Mouse (Mus musculus) forebrain, postnatal 0 days (tissue): ENCODE results near the gene Dysf. TPM values are rescaled to one million over a fixed set of nuclear protein-coding genes. Genes with fewer than 3 reads are reported as not detected.

ENCODE experiments used
- ATAC-seq: fragments of 200-750 bp; cut with Nextera tagmentation; 2 replicates; pipeline ENCODE4 v1.8.0; 2017; ENCODE audit warnings: mild to moderate bottlenecking, moderate library complexity
- DNase-seq: peaks from one replicate; pipeline ENCODE4 v3.0.0-alpha.2; 2015
- H3K27ac ChIP-seq: fragments of 300-500 bp; sonication (generic); 2 replicates; pipeline ENCODE4 v1.5.1; 2014; ENCODE audit warnings: low read depth, mild to moderate bottlenecking, antibody characterized with exemption, low read length, moderate library complexity, mixed read lengths
- H3K27me3 ChIP-seq: fragments of 300-500 bp; sonication (generic); 2 replicates; pipeline ENCODE4 v1.6.1; 2014; ENCODE audit warnings: mild to moderate bottlenecking, low read length, mixed read lengths; ENCODE audit not compliant: insufficient read depth
- H3K36me3 ChIP-seq: fragments of 300-500 bp; sonication (generic); 2 replicates; pipeline ENCODE4 v1.6.1; 2014; ENCODE audit warnings: mild to moderate bottlenecking, moderate library complexity; ENCODE audit not compliant: insufficient read depth
- H3K4me1 ChIP-seq: fragments of 300-500 bp; sonication (generic); 2 replicates; pipeline ENCODE4 v1.6.1; 2014; ENCODE audit warnings: antibody characterized with exemption; ENCODE audit not compliant: insufficient read depth
- H3K4me2 ChIP-seq: fragments of 300-500 bp; sonication (generic); 2 replicates; pipeline ENCODE4 v1.6.1; 2014; ENCODE audit warnings: low read depth, mild to moderate bottlenecking, moderate library complexity
- H3K4me3 ChIP-seq: fragments of 300-500 bp; sonication (generic); 2 replicates; pipeline ENCODE4 v1.5.1; 2014; ENCODE audit warnings: low read depth, low read length, mixed read lengths
- H3K9ac ChIP-seq: fragments of 300-500 bp; sonication (generic); 2 replicates; pipeline ENCODE4 v1.6.1; 2014; ENCODE audit warnings: mild to moderate bottlenecking
- H3K9me3 ChIP-seq: fragments of 300-500 bp; sonication (generic); 2 replicates; pipeline ENCODE4 v1.6.1; 2016; ENCODE audit warnings: low read length
- CTCF ChIP-seq: sonication (generic); IDR thresholded peaks from 2 replicates; pipeline ENCODE4 v1.5.1; 2016; ENCODE audit warnings: antibody characterized with exemption, control low read depth, low read depth
- WGBS: fragments of 180-500 bp; shearing (Covaris S2); extraction: QIAGEN DNeasy Blood & Tissue Kit; methylation state at CpG from one replicate; pipeline ENCODE4 v1.1.7; 2014; 5-methylcytosine and 5-hydroxymethylcytosine counted together
- polyA plus RNA-seq: library from polyadenylated mRNA; unstranded; fragments of >200 nt; fragmentation: Nextera tagmentation; extraction: Ambion mirVana; gene quantifications from 2 replicates; pipeline ENCODE4 v1.2.1, GENCODE M21; 2015
- total RNA-seq: library from RNA; depleted of rRNA; stranded (reverse); fragments of >200 nt; gene quantifications from 2 replicates; pipeline ENCODE4 v1.2.3, GENCODE M21; 2014

Dysf gene
- total and polyA plus RNA-seq, 2 experiments from 2014 or later: 1.3 to 1.4 TPM

GRCm38 (mm10) chr6:84208589-84208988 is 200.2 kb downstream of the Dysf start:
- Histone ChIP-seq H3K27me3 (no peaks in the 10 kb centered on the region), H3K9ac (no peak overlapping the region), H3K4me2 (no peak overlapping the region), H3K9me3 (no peaks in the 10 kb centered on the region), H3K4me3 (no peak overlapping the region), H3K36me3 (no peaks in the 10 kb centered on the region), H3K4me1 (no peaks in the 10 kb centered on the region), H3K27ac (no peak overlapping the region)
- no peak for ATAC-seq
- TF ChIP-seq CTCF: no peak
- WGBS: 86% methylated on average over 4 of the region's 4 CpGs
- no peak for DNase-seq

DNA sequence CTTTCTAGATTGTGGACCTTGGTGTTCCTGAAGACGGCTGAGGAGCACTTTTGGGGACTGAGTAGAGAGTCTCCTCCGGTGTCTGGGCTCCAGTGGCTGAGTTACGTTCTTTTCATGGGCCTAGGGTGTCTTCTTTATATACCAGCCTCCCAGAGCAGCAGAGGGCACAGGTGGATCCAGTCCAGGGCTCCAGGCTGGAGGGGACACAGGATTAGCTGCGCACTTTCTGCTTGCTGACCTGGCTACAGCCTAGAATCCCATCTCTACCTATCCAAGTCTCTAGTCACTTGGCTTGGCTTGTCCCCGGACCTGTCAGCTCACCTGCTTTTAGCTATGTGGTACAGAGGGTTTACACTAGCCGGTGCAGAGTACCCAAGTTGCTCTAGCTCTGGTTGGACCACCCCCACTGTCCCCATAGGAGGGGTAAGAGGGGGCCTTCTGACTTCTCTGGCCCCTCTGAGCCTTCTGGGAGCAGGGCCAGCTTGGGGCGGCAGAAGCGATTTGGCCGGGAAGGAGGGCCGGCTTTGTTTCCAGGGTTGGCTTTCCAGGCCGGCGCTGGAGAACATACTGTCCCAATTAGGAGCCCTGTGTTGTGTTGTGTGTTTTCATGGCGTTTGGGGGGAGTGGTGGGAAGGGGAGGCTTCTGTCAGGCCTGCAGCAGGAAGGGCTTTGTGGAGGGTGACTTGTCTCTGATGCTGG is 201.5 kb downstream of the Dysf start:
- no peak for TF ChIP-seq CTCF
- no peaks in the 10 kb centered on the region for H3K27me3 ChIP-seq
- ATAC-seq (peak; percentile 59; the same call in 1 of the 2 replicates), DNase-seq (peak; percentile 13)
- no peak overlapping the region for H3K4me2 ChIP-seq
- H3K9me3 ChIP-seq: no peaks in the 10 kb centered on the region
- H3K4me3 ChIP-seq: no peak overlapping the region
- WGBS: 62% methylated on average over 13 of the region's 13 CpGs
- H3K4me1 ChIP-seq: no peaks in the 10 kb centered on the region
- H3K9ac ChIP-seq: no peak overlapping the region
- H3K36me3 ChIP-seq: no peaks in the 10 kb centered on the region
- H3K27ac ChIP-seq: no peak overlapping the region

GRCm38 (mm10) chr6:84211473-84211872 is 203.1 kb downstream of the Dysf start:
- Histone ChIP-seq H3K9ac (no peak overlapping the region), H3K9me3 (no peaks in the 10 kb centered on the region), H3K36me3 (no peaks in the 10 kb centered on the region), H3K27me3 (no peaks in the 10 kb centered on the region), H3K27ac (no peak overlapping the region), H3K4me3 (no peak overlapping the region), H3K4me1 (no peaks in the 10 kb centered on the region), H3K4me2 (no peak overlapping the region)
- TF ChIP-seq CTCF: no peak
- WGBS: 63% methylated on average over 7 of the region's 7 CpGs
- no peak for ATAC-seq
- no peak for DNase-seq

DNA sequence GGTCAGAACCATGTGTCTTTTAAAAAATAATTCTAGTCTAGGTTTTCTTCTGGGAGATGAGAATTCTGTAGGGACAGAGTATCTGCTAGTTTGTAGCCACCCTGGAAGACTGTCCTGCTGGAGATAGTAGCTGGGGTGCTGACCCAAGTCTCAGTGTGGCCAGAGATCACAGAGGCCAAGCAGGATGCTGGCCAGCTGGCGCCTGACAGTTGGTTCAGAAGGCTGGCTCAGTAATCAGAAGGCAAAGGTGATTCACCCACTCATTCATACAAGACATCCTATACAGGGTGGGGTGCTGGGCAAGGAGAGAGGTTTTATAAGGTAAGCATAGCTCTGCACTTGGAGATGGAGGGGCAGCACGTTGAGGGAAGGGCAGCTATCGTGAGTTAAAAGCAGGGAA is 204.7 kb downstream of the Dysf start:
- DNase-seq: no peak
- TF ChIP-seq CTCF: no peak
- H3K4me2 ChIP-seq: no peak overlapping the region
- H3K9ac ChIP-seq: no peak overlapping the region
- WGBS: 73% methylated on average over 3 of the region's 3 CpGs
- no peaks in the 10 kb centered on the region for H3K27me3 ChIP-seq
- H3K9me3 ChIP-seq: no peaks in the 10 kb centered on the region
- H3K36me3 ChIP-seq: no peaks in the 10 kb centered on the region
- no peak for ATAC-seq
- no peaks in the 10 kb centered on the region for H3K4me1 ChIP-seq
- H3K27ac ChIP-seq: no peak overlapping the region
- H3K4me3 ChIP-seq: no peak overlapping the region

GRCm38 (mm10) chr6:84217216-84217933 is 209.0 kb downstream of the Dysf start:
- H3K4me1 ChIP-seq: no peaks in the 10 kb centered on the region
- H3K27me3 ChIP-seq: no peaks in the 10 kb centered on the region
- no peak for TF ChIP-seq CTCF
- 30% methylated on average over 1 of the region's 1 CpGs for WGBS
- no peak overlapping the region for H3K4me2 ChIP-seq
- no peak overlapping the region for H3K27ac ChIP-seq
- H3K4me3 ChIP-seq: no peak overlapping the region
- ATAC-seq (no peak), DNase-seq (no peak)
- H3K9me3 ChIP-seq: no peaks in the 10 kb centered on the region
- H3K9ac ChIP-seq: no peak overlapping the region
- no peaks in the 10 kb centered on the region for H3K36me3 ChIP-seq

DNA sequence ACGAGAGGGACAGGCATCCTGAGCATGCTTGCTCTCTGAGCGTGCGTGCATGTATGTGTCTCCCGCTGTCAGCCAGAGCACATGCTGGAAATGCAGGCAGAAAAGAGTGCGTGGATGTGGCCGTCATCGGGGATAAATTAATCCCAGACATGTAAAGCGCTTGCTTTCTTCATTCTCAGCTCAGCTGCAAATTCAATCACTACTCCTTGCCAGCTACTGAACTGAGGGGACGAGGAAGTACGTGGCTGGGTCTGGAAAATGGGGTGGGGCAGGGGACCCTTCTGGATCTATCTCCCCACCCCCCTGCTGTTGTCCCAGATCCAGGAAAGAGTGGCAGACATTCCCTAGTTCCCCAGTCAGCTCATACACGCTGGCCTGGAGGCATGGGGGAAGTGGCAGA is 210.7 kb downstream of the Dysf start:
- H3K4me1 ChIP-seq: no peaks in the 10 kb centered on the region
- no peaks in the 10 kb centered on the region for H3K27me3 ChIP-seq
- no peak overlapping the region for H3K4me3 ChIP-seq
- WGBS: 69% methylated on average over 11 of the region's 11 CpGs
- H3K27ac ChIP-seq: no peak overlapping the region
- ATAC-seq (no peak), DNase-seq (no peak)
- H3K36me3 ChIP-seq: no peaks in the 10 kb centered on the region
- no peaks in the 10 kb centered on the region for H3K9me3 ChIP-seq
- H3K4me2 ChIP-seq: no peak overlapping the region
- TF ChIP-seq CTCF: no peak
- H3K9ac ChIP-seq: no peak overlapping the region

GRCm38 (mm10) chr6:84224861-84225260 is 216.5 kb downstream of the Dysf start:
- no peak for ATAC-seq
- Histone ChIP-seq H3K4me2 (no peak overlapping the region), H3K9me3 (no peaks in the 10 kb centered on the region), H3K4me1 (no peaks in the 10 kb centered on the region), H3K4me3 (no peak overlapping the region), H3K27ac (no peak overlapping the region), H3K9ac (no peak overlapping the region), H3K36me3 (no peaks in the 10 kb centered on the region), H3K27me3 (no peaks in the 10 kb centered on the region)
- TF ChIP-seq CTCF: no peak
- WGBS: 48% methylated on average over 4 of the region's 4 CpGs
- no peak for DNase-seq
